Mouse (Mus musculus) hindbrain, embryonic 14.5 days (tissue): ENCODE data around the gene Gan. TPM values are rescaled to one million over a fixed set of nuclear protein-coding genes. Genes with fewer than 3 reads are reported as not detected.

ENCODE experiments used
- ATAC-seq: fragments of 200-750 bp; cut with Nextera tagmentation; 2 replicates; pipeline ENCODE4 v1.8.0; 2017; ENCODE audit warnings: moderate number of reproducible peaks, mild to moderate bottlenecking, moderate TSS enrichment, moderate library complexity; ENCODE audit not compliant: low FRiP score
- DNase-seq: peaks from one replicate; pipeline ENCODE4 v3.0.0-alpha.2; 2015; ENCODE audit warnings: low spot score
- H3K27ac ChIP-seq: fragments of 300-500 bp; sonication (generic); 2 replicates; pipeline ENCODE4 v1.5.1; 2014; ENCODE audit warnings: mild to moderate bottlenecking, moderate library complexity
- H3K27me3 ChIP-seq: fragments of 300-500 bp; sonication (generic); 2 replicates; pipeline ENCODE4 v1.6.1; 2014; ENCODE audit warnings: mild to moderate bottlenecking, low read length, mixed read lengths; ENCODE audit not compliant: control insufficient read depth, insufficient read depth
- H3K36me3 ChIP-seq: fragments of 300-500 bp; sonication (generic); replicated peaks from 2 replicates; pipeline ENCODE4 v1.6.1; 2014; ENCODE audit not compliant: control insufficient read depth, insufficient read depth
- H3K4me1 ChIP-seq: fragments of 300-500 bp; sonication (generic); replicated peaks from 2 replicates; pipeline ENCODE4 v1.6.1; 2014; ENCODE audit warnings: antibody characterized with exemption, low read length, mixed read lengths; ENCODE audit not compliant: control insufficient read depth, insufficient read depth
- H3K4me2 ChIP-seq: fragments of 300-500 bp; sonication (generic); replicated peaks from 2 replicates; pipeline ENCODE4 v1.6.1; 2014; ENCODE audit warnings: mild to moderate bottlenecking, moderate library complexity
- H3K4me3 ChIP-seq: fragments of 300-500 bp; sonication (generic); replicated peaks from 2 replicates; pipeline ENCODE4 v1.5.1; 2014; ENCODE audit warnings: mild to moderate bottlenecking, low read length
- H3K9ac ChIP-seq: fragments of 300-500 bp; sonication (generic); 2 replicates; pipeline ENCODE4 v1.6.1; 2014
- H3K9me3 ChIP-seq: fragments of 300-500 bp; sonication (generic); 2 replicates; pipeline ENCODE4 v1.6.1; 2016; ENCODE audit warnings: low read length; ENCODE audit not compliant: control insufficient read depth
- WGBS: fragments of 180-500 bp; shearing (Covaris S2); extraction: QIAGEN DNeasy Blood & Tissue Kit; methylation state at CpG from one replicate; pipeline ENCODE4 v1.1.7; 2014; 5-methylcytosine and 5-hydroxymethylcytosine counted together
- polyA plus RNA-seq: library from polyadenylated mRNA; unstranded; fragments of >200 nt; fragmentation: Nextera tagmentation; extraction: Ambion mirVana; gene quantifications from 2 replicates; pipeline ENCODE4 v1.2.1, GENCODE M21; 2014

Gene Gan
- polyA plus RNA-seq, 1 experiment from 2014 or later: 4.7 TPM

GRCm38 (mm10) chr8:117183664-117184377 is 25.9 kb downstream of the Gan start:
- ATAC-seq (no peak), DNase-seq (no peak)
- no peak overlapping the region for H3K9ac ChIP-seq
- WGBS: 93% methylated on average over 8 of the region's 8 CpGs
- no peaks in the 10 kb centered on the region for H3K4me1 ChIP-seq
- H3K9me3 ChIP-seq: no peaks in the 10 kb centered on the region
- H3K4me3 ChIP-seq: no peak overlapping the region
- no peak overlapping the region for H3K27ac ChIP-seq
- H3K4me2 ChIP-seq: no peak overlapping the region
- H3K27me3 ChIP-seq: no peaks in the 10 kb centered on the region
- H3K36me3 ChIP-seq: peaks cover 32% of the 10 kb centered on the region

GRCm38 (mm10) chr8:117194355-117194754 is 36.4 kb downstream of the Gan start:
- ATAC-seq (peak; percentile 42; the same call in 1 of the 2 replicates), DNase-seq (peak; percentile 48)
- Histone ChIP-seq H3K4me3 (no peak overlapping the region), H3K4me1 (no peaks in the 10 kb centered on the region), H3K36me3 (peaks cover 76% of the 10 kb centered on the region), H3K9me3 (no peaks in the 10 kb centered on the region), H3K4me2 (no peak overlapping the region), H3K27ac (no peak overlapping the region), H3K9ac (no peak overlapping the region), H3K27me3 (no peaks in the 10 kb centered on the region)
- 71% methylated on average over 4 of the region's 4 CpGs for WGBS

GRCm38 (mm10) chr8:117196593-117196992 is 38.7 kb downstream of the Gan start:
- no peak overlapping the region for H3K4me3 ChIP-seq
- H3K27ac ChIP-seq: no peak overlapping the region
- WGBS: 93% methylated on average over 4 of the region's 4 CpGs
- no peak for ATAC-seq
- no peaks in the 10 kb centered on the region for H3K9me3 ChIP-seq
- H3K4me2 ChIP-seq: no peak overlapping the region
- no peak for DNase-seq
- peaks cover 65% of the 10 kb centered on the region for H3K36me3 ChIP-seq
- no peaks in the 10 kb centered on the region for H3K27me3 ChIP-seq
- H3K4me1 ChIP-seq: no peaks in the 10 kb centered on the region
- no peak overlapping the region for H3K9ac ChIP-seq

- ATAC-seq: no peak
- Histone ChIP-seq H3K4me2 (no peak overlapping the region), H3K9ac (no peak overlapping the region)
These were observed 39.6 kb downstream of the Gan start for GRCm38 (mm10) chr8:117197551-117197950.

GRCm38 (mm10) chr8:117198141-117198935 is 40.4 kb downstream of the Gan start:
- H3K9ac ChIP-seq: no peak overlapping the region
- H3K4me2 ChIP-seq: peak overlapping the region; percentile 11; the same call in 1 of the 2 replicates
- H3K27me3 ChIP-seq: no peaks in the 10 kb centered on the region
- H3K9me3 ChIP-seq: no peaks in the 10 kb centered on the region
- peaks cover 52% of the 10 kb centered on the region for H3K36me3 ChIP-seq
- peak; percentile 78 for ATAC-seq
- peak overlapping the region; percentile 57; the same call in 1 of the 2 replicates for H3K27ac ChIP-seq
- WGBS: 42% methylated on average over 20 of the region's 20 CpGs
- H3K4me3 ChIP-seq: no peak overlapping the region
- peak; percentile 69 for DNase-seq
- H3K4me1 ChIP-seq: no peaks in the 10 kb centered on the region

More at GRCm38 (mm10) chr8:117197551-117197950, 39.6 kb downstream of the Gan start:
- no peaks in the 10 kb centered on the region for H3K27me3 ChIP-seq
- H3K36me3 ChIP-seq: peaks cover 58% of the 10 kb centered on the region
- H3K4me3 ChIP-seq: no peak overlapping the region
- no peaks in the 10 kb centered on the region for H3K9me3 ChIP-seq
- no peaks in the 10 kb centered on the region for H3K4me1 ChIP-seq
- peak overlapping the region; percentile 57; the same call in 1 of the 2 replicates for H3K27ac ChIP-seq
- WGBS: 80% methylated on average over 6 of the region's 6 CpGs
- DNase-seq: no peak

GRCm38 (mm10) chr8:117199658-117200057 is 41.7 kb downstream of the Gan start:
- Histone ChIP-seq H3K4me1 (no peaks in the 10 kb centered on the region), H3K36me3 (peaks cover 49% of the 10 kb centered on the region), H3K9ac (no peak overlapping the region), H3K4me2 (no peak overlapping the region), H3K27ac (0 out of 2 replicates have a peak overlapping the region, but pooled peaks have one; percentile 32), H3K9me3 (no peaks in the 10 kb centered on the region), H3K27me3 (no peaks in the 10 kb centered on the region), H3K4me3 (no peak overlapping the region)
- WGBS: 56% methylated on average over 6 of the region's 6 CpGs
- ATAC-seq (no peak), DNase-seq (no peak)

GRCm38 (mm10) chr8:117200346-117200745 is 42.4 kb downstream of the Gan start:
- Histone ChIP-seq H3K4me2 (no peak overlapping the region), H3K4me1 (no peaks in the 10 kb centered on the region), H3K27me3 (no peaks in the 10 kb centered on the region), H3K36me3 (peaks cover 48% of the 10 kb centered on the region), H3K27ac (no peak overlapping the region), H3K4me3 (no peak overlapping the region), H3K9ac (no peak overlapping the region), H3K9me3 (no peaks in the 10 kb centered on the region)
- 73% methylated on average over 13 of the region's 13 CpGs for WGBS
- no peak for DNase-seq
- no peak for ATAC-seq

GRCm38 (mm10) chr8:117200803-117201202 is 42.9 kb downstream of the Gan start:
- Histone ChIP-seq H3K9me3 (no peaks in the 10 kb centered on the region), H3K27me3 (no peaks in the 10 kb centered on the region), H3K4me3 (no peak overlapping the region), H3K4me2 (no peak overlapping the region), H3K27ac (no peak overlapping the region), H3K4me1 (no peaks in the 10 kb centered on the region), H3K36me3 (peaks cover 44% of the 10 kb centered on the region), H3K9ac (no peak overlapping the region)
- ATAC-seq (no peak), DNase-seq (no peak)
- 89% methylated on average over 9 of the region's 9 CpGs for WGBS

- ATAC-seq: no peak
These were observed 43.5 kb downstream of the Gan start for GRCm38 (mm10) chr8:117201221-117202017.

More at GRCm38 (mm10) chr8:117201221-117202017, 43.5 kb downstream of the Gan start:
- 84% methylated on average over 19 of the region's 19 CpGs for WGBS
- Histone ChIP-seq H3K9me3 (no peaks in the 10 kb centered on the region), H3K4me2 (no peak overlapping the region), H3K27ac (no peak overlapping the region), H3K9ac (no peak overlapping the region), H3K27me3 (no peaks in the 10 kb centered on the region), H3K4me1 (no peaks in the 10 kb centered on the region), H3K36me3 (peaks cover 37% of the 10 kb centered on the region), H3K4me3 (no peak overlapping the region)
- DNase-seq: no peak
